Mouse (Mus musculus) liver, adult 10 weeks (tissue): Measurements from ENCODE around the gene Actn1. TPM values are rescaled to one million over a fixed set of nuclear protein-coding genes. Genes with fewer than 3 reads are reported as not detected.

Source experiments
- polyA plus RNA-seq: library from polyadenylated mRNA; stranded (reverse); fragments of 350-450 nt; fragmentation: Illumina TruSeq; extraction: RNeasy Lipid Tissue Mini Kit (QIAGEN cat#74804); gene quantifications from one replicate; pipeline ENCODE4 v1.2.3, GENCODE M21; 2014; ENCODE audit warnings: low read depth, low replicate concordance

The Actn1 gene
- 7.6 TPM for polyA plus RNA-seq

GRCm38 (mm10) chr12:80260056-80260743, at the start of gene Actn1:
Gene Actn1 (minus strand): TSS chr12:80260371.

Other genes starting within 250 kb of the Actn1 start
- gene Zfp36l1, start 147.4 kb downstream of the Actn1 start, polyA plus RNA-seq: 365 TPM
- 12.7 TPM for gene Dcaf5, start 176.2 kb upstream of the Actn1 start, polyA plus RNA-seq
- 8.0 TPM for gene Exd2, start 202.7 kb upstream of the Actn1 start, polyA plus RNA-seq